Mouse (Mus musculus) limb, embryonic 12.5 days (tissue): ENCODE results near the gene Zdhhc25. TPM values are rescaled to one million over a fixed set of nuclear protein-coding genes. Genes with fewer than 3 reads are reported as not detected.

Experiments
- ATAC-seq: fragments of 200-750 bp; cut with Nextera tagmentation; 2 replicates; pipeline ENCODE4 v1.8.0; 2017; ENCODE audit warnings: low read depth, moderate TSS enrichment; ENCODE audit not compliant: insufficient number of reproducible peaks, insufficient read depth, low FRiP score, low TSS enrichment
- H3K27ac ChIP-seq: fragments of 300-500 bp; sonication (generic); 2 replicates; pipeline ENCODE4 v1.5.1; 2016; ENCODE audit warnings: mild to moderate bottlenecking, moderate library complexity
- H3K27me3 ChIP-seq: fragments of 300-500 bp; sonication (generic); 2 replicates; pipeline ENCODE4 v1.6.1; 2016; ENCODE audit warnings: mild to moderate bottlenecking, moderate library complexity
- H3K36me3 ChIP-seq: fragments of 300-500 bp; sonication (generic); 2 replicates; pipeline ENCODE4 v1.6.1; 2016; ENCODE audit warnings: mild to moderate bottlenecking, moderate library complexity
- H3K4me1 ChIP-seq: fragments of 300-500 bp; sonication (generic); replicated peaks from 2 replicates; pipeline ENCODE4 v1.6.1; 2016
- H3K4me2 ChIP-seq: fragments of 300-500 bp; sonication (generic); 2 replicates; pipeline ENCODE4 v1.6.1; 2016; ENCODE audit warnings: mild to moderate bottlenecking, moderate library complexity
- H3K4me3 ChIP-seq: fragments of 300-500 bp; sonication (generic); replicated peaks from 2 replicates; pipeline ENCODE4 v1.5.1; 2016; ENCODE audit warnings: mild to moderate bottlenecking
- H3K9ac ChIP-seq: fragments of 300-500 bp; sonication (generic); replicated peaks from 2 replicates; pipeline ENCODE4 v1.6.1; 2016; ENCODE audit warnings: mild to moderate bottlenecking, moderate library complexity
- H3K9me3 ChIP-seq: fragments of 300-500 bp; sonication (generic); 2 replicates; pipeline ENCODE4 v1.6.1; 2016; ENCODE audit warnings: mild to moderate bottlenecking, moderate library complexity
- WGBS: fragments of 180-500 bp; shearing (Covaris S2); methylation state at CpG from one replicate; pipeline ENCODE4 v1.1.7; 2016; 5-methylcytosine and 5-hydroxymethylcytosine counted together
- polyA plus RNA-seq: library from polyadenylated mRNA; unstranded; fragments of >200 nt; fragmentation: Nextera tagmentation; extraction: Ambion mirVana; gene quantifications from 2 replicates; pipeline ENCODE4 v1.2.1, GENCODE M21; 2016

The Zdhhc25 gene
- polyA plus RNA-seq, 1 experiment from 2014 or later: not detected

DNA sequence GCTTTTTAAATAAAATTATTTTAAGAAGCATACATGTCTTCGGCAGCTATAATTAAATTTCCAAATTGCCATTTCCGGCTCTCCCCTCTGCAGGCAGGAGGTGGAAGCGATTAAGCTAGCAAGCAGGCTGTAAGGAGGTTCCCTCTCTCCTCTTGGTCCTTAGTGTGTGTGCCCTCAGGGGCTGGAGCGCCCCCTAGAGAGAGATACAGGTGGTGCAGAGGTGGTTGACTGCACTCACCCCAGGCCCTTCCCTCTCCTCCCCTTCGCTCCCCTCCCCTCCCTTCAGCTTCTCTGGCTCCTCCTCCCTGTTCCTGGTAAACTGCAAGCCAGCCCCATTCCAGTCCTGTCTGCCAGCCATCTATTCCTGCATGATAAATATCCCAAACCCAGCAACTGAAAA, 35.1 kb downstream of the Zdhhc25 start:
- Histone ChIP-seq H3K27me3 (0 out of 2 replicates have a peak, but pooled peaks cover 4% of the 10 kb centered on the region), H3K4me1 (no peaks in the 10 kb centered on the region), H3K4me2 (no peak overlapping the region), H3K27ac (no peak overlapping the region), H3K36me3 (no peaks in the 10 kb centered on the region), H3K9ac (no peak overlapping the region), H3K4me3 (no peak overlapping the region), H3K9me3 (no peaks in the 10 kb centered on the region)
- WGBS: 76% methylated on average over 5 of the region's 5 CpGs
- ATAC-seq: no peak

DNA sequence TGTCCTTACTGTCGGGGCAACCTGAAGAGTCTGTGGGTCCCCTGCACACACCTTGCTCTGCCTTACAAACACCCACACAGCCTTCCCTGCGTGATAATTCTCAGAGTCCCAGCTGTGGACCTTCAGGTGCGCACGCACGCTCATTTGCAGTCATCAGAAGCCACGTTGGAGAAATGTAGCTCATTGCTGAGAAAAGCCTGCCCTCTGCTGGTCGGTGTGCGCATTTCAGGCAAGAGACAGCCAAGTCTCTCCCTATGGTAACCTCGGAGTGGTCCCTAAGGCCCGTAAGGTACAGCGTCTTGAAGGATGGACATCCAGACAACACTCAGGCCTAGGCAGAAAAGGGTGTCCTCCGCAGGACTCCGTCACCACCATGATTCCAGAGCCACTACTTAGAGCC, 50.9 kb downstream of the Zdhhc25 start:
- H3K27me3 ChIP-seq: peaks cover 6% of the 10 kb centered on the region; the same call in 1 of the 2 replicates
- no peak overlapping the region for H3K4me2 ChIP-seq
- ATAC-seq: no peak
- no peak overlapping the region for H3K27ac ChIP-seq
- no peaks in the 10 kb centered on the region for H3K9me3 ChIP-seq
- H3K9ac ChIP-seq: no peak overlapping the region
- no peak overlapping the region for H3K4me3 ChIP-seq
- H3K36me3 ChIP-seq: no peaks in the 10 kb centered on the region
- 29% methylated on average over 13 of the region's 13 CpGs for WGBS
- no peaks in the 10 kb centered on the region for H3K4me1 ChIP-seq

Other genes with a start within 250 kb of the Zdhhc25 start
- gene Brd1, start 133.9 kb downstream of the Zdhhc25 start, polyA plus RNA-seq: 27.1 and 29.2 TPM in 2 replicates
- gene Zbed4, start 151.4 kb downstream of the Zdhhc25 start, polyA plus RNA-seq: 25.0 and 26.3 TPM in 2 replicates
- gene Alg12, start 219.0 kb downstream of the Zdhhc25 start, polyA plus RNA-seq: 10.3 and 11.2 TPM in 2 replicates
- gene Creld2, start 219.3 kb downstream of the Zdhhc25 start, polyA plus RNA-seq: 70.6 and 74.7 TPM in 2 replicates